Mouse (Mus musculus) stomach, postnatal 0 days (tissue): Measurements from ENCODE around the gene Hpcal1. TPM values are rescaled to one million over a fixed set of nuclear protein-coding genes. Genes with fewer than 3 reads are reported as not detected.

Source experiments
- ATAC-seq: fragments of 200-750 bp; cut with Nextera tagmentation; 2 replicates; pipeline ENCODE4 v1.8.0; 2017; ENCODE audit not compliant: low FRiP score, low TSS enrichment
- DNase-seq: peaks from one replicate; pipeline ENCODE4 v3.0.0-alpha.2; 2016; ENCODE audit warnings: low spot score
- H3K27ac ChIP-seq: fragments of 300-500 bp; sonication (generic); replicated peaks from 2 replicates; pipeline ENCODE4 v1.5.1; 2014; ENCODE audit warnings: mild to moderate bottlenecking, control low read depth
- H3K27me3 ChIP-seq: fragments of 300-500 bp; sonication (generic); 2 replicates; pipeline ENCODE4 v1.6.1; 2014; ENCODE audit warnings: low read length; ENCODE audit not compliant: control insufficient read depth, insufficient read depth
- H3K36me3 ChIP-seq: fragments of 300-500 bp; sonication (generic); 2 replicates; pipeline ENCODE4 v1.6.1; 2014; ENCODE audit warnings: low read length, mixed read lengths; ENCODE audit not compliant: control insufficient read depth, insufficient read depth
- H3K4me1 ChIP-seq: fragments of 300-500 bp; sonication (generic); replicated peaks from 2 replicates; pipeline ENCODE4 v1.6.1; 2014; ENCODE audit warnings: antibody characterized with exemption; ENCODE audit not compliant: control insufficient read depth, insufficient read depth
- H3K4me2 ChIP-seq: fragments of 300-500 bp; sonication (generic); replicated peaks from 2 replicates; pipeline ENCODE4 v1.6.1; 2014; ENCODE audit warnings: low read depth, mild to moderate bottlenecking, control low read depth, moderate library complexity
- H3K4me3 ChIP-seq: fragments of 300-500 bp; sonication (generic); 2 replicates; pipeline ENCODE4 v1.5.1; 2014; ENCODE audit warnings: low read depth, low read length, control low read depth
- H3K9ac ChIP-seq: fragments of 300-500 bp; sonication (generic); 2 replicates; pipeline ENCODE4 v1.6.1; 2014; ENCODE audit warnings: mild to moderate bottlenecking, low read length, control low read depth, mixed read lengths
- H3K9me3 ChIP-seq: fragments of 300-500 bp; sonication (generic); 2 replicates; pipeline ENCODE4 v1.6.1; 2016; ENCODE audit warnings: low read length; ENCODE audit not compliant: control insufficient read depth
- CTCF ChIP-seq: IDR thresholded peaks from 2 replicates; pipeline ENCODE4 v1.5.1; 2016; ENCODE audit warnings: antibody characterized with exemption, low read depth, mild to moderate bottlenecking, moderate library complexity
- EP300 ChIP-seq: optimal IDR thresholded peaks from 2 replicates; pipeline ENCODE3; 2016; ENCODE audit warnings: antibody characterized with exemption
- WGBS: fragments of 180-500 bp; shearing (Covaris S2); extraction: QIAGEN DNeasy Blood & Tissue Kit; methylation state at CpG from one replicate; pipeline ENCODE4 v1.1.7; 2014; 5-methylcytosine and 5-hydroxymethylcytosine counted together
- polyA plus RNA-seq: library from polyadenylated mRNA; unstranded; fragments of >200 nt; fragmentation: Nextera tagmentation; extraction: Ambion mirVana; gene quantifications from 2 replicates; pipeline ENCODE4 v1.2.1, GENCODE M21; 2015

The Hpcal1 gene
- polyA plus RNA-seq: 61.2 and 62.6 TPM in 2 replicates

DNA sequence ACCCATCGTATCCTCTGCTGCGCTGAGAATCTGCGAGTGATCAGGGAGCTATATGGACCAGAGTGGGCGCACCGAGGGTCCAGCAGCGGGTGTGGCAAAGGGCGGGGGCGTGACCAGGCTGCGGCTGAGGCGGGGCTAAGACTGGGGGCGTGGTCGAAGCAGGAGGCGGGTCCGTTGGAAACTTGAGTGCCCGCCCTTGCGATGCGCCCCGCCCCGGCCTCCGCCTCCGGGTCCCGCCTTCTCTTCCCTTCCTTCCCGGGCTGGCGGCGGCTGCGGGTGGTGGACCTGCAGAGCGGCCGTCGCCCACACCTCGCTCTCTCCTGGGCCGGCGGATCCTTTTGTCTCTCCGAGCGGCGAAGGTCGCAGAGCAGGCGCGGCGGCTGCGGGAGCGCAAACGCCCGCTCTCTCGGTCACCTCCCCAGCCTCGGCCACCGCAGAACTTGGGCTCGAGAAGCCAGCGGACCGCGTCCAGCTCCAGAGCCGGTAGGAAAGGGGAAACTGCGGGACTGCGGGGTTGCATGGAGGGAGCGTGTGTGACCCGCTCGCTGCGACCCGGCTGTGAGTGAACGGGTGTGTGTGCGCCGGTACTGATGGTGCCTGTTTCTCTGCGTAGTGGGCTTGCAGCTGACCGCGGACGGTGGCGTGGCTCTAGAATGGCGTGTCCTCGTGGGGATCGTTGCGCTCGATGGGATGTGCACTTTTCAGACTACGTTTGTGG, at the start of gene Hpcal1:
TSS of gene Hpcal1 (plus strand) at position 293 of the 718 bp plus-strand sequence.
- H3K9ac ChIP-seq: peak within 1 kb of the TSS; percentile 71
- H3K27ac ChIP-seq: peak within 1 kb of the TSS; percentile 74
- H3K4me3 ChIP-seq: peak within 1 kb of the TSS; percentile 84
- H3K36me3 ChIP-seq: no peaks in the 10 kb centered on the region
- H3K4me2 ChIP-seq: peak within 1 kb of the TSS; percentile 98
- DNase-seq (peak; percentile 98), ATAC-seq (peak; percentile 91)
- under 1% methylated on average over 69 of the region's 72 CpGs for WGBS
- H3K4me1 ChIP-seq: peaks cover 2% of the 10 kb centered on the region; the same call in 1 of the 2 replicates
- H3K27me3 ChIP-seq: no peaks in the 10 kb centered on the region
- no peak for TF ChIP-seq EP300
- TF ChIP-seq CTCF: no peak
- no peaks in the 10 kb centered on the region for H3K9me3 ChIP-seq

DNA sequence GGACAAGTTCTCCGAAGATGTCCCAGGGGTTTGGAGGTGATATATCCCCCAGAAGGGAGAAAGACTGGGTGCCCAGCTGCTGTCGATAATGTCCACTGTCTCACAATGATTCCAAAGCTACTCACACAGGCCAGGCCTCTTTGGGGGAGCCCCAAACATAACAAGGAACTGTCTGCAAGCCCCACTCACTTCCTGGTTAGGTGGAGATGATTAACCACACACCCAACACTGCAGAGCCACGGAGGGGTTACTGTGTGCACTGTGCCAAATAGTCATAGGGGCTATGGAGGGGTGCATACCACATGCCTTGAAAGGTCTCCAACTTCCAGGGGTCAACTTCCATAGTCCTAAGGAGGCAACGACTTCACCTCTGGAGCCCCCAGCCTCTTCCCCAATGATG, 49.4 kb upstream of the Hpcal1 start:
- ATAC-seq: no peak

DNA sequence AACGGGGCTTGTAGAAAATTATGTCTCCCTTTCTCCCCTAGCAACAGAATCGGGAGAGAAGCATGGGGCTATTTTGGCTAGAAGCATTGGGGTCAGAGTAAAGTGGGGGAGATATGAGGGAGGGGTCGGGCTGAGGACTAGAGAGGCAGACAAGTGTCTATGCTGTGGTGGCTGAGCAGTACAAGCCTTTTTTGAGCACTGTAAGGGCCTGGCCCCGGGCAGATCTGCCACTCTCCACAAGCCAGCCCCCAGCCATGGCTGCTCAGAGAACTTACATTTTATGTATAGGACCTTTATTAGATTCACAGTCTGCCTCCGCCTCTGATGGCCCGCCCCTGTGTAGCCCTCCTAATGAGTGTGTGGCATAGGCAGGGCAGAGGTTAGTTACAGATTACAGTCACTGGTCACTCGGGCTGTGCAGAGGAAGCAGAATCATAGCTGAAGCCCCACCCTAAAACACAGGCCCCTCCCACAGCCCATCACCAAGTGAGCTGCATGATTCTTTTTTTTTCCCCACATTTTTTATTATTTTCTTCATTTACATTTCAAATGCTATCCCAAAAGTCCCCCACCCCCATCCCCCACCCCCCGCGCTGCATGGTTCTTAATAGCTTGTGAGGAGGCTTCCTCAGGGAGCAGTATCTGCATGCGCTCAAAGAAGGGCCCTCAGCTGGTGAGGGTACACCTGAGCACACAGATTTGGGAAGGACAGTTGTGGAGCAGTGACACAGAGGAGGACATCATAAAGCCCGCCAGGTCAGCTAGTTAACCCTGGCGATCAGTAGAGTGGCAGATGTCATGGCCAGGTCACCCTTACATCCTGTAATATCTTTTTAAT, 46.1 kb upstream of the Hpcal1 start:
- WGBS: 73% methylated on average over 12 of the region's 12 CpGs
- Histone ChIP-seq H3K4me3 (no peak overlapping the region), H3K9me3 (no peaks in the 10 kb centered on the region), H3K27me3 (0 out of 2 replicates have a peak, but pooled peaks cover 2% of the 10 kb centered on the region), H3K27ac (no peak overlapping the region), H3K9ac (no peak overlapping the region), H3K4me2 (no peak overlapping the region), H3K4me1 (no peaks in the 10 kb centered on the region), H3K36me3 (no peaks in the 10 kb centered on the region)
- ATAC-seq (no peak), DNase-seq (no peak)
- TF ChIP-seq CTCF (no peak), EP300 (no peak)

More for the DNA sequence above, 49.4 kb upstream of the Hpcal1 start:
- Histone ChIP-seq H3K4me2 (no peak overlapping the region), H3K4me1 (no peaks in the 10 kb centered on the region; the same call in 1 of the 2 replicates), H3K9ac (no peak overlapping the region), H3K36me3 (no peaks in the 10 kb centered on the region), H3K27ac (no peak overlapping the region), H3K27me3 (0 out of 2 replicates have a peak, but pooled peaks cover 2% of the 10 kb centered on the region), H3K4me3 (no peak overlapping the region), H3K9me3 (no peaks in the 10 kb centered on the region)
- TF ChIP-seq CTCF (no peak), EP300 (no peak)
- WGBS: 80% methylated on average over 4 of the region's 4 CpGs
- no peak for DNase-seq

DNA sequence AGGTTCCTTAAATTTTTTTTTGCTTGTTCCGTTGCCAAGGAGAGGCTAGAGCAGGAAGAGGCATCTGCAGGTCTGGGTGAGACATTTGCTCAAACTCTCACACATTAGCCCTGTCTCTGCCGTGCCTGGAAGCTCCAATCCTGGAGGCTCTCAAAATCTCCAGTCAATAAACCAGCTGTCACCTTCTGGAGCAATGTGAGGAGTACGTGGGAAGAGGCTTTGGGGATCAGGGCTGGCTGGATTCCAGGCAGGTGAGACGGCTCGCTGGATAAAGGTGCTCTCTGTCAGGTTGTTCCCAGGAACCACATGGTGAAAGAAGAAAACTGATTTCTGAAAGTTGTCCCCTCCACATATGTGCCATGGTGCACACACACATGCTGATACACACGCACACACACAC, 44.2 kb upstream of the Hpcal1 start:
- Histone ChIP-seq H3K9me3 (no peaks in the 10 kb centered on the region), H3K27me3 (0 out of 2 replicates have a peak, but pooled peaks cover 2% of the 10 kb centered on the region), H3K9ac (no peak overlapping the region), H3K36me3 (no peaks in the 10 kb centered on the region), H3K4me1 (no peaks in the 10 kb centered on the region), H3K4me2 (no peak overlapping the region), H3K27ac (no peak overlapping the region), H3K4me3 (no peak overlapping the region)
- DNase-seq (no peak), ATAC-seq (no peak)
- TF ChIP-seq CTCF (no peak), EP300 (no peak)
- 46% methylated on average over 6 of the region's 6 CpGs for WGBS

DNA sequence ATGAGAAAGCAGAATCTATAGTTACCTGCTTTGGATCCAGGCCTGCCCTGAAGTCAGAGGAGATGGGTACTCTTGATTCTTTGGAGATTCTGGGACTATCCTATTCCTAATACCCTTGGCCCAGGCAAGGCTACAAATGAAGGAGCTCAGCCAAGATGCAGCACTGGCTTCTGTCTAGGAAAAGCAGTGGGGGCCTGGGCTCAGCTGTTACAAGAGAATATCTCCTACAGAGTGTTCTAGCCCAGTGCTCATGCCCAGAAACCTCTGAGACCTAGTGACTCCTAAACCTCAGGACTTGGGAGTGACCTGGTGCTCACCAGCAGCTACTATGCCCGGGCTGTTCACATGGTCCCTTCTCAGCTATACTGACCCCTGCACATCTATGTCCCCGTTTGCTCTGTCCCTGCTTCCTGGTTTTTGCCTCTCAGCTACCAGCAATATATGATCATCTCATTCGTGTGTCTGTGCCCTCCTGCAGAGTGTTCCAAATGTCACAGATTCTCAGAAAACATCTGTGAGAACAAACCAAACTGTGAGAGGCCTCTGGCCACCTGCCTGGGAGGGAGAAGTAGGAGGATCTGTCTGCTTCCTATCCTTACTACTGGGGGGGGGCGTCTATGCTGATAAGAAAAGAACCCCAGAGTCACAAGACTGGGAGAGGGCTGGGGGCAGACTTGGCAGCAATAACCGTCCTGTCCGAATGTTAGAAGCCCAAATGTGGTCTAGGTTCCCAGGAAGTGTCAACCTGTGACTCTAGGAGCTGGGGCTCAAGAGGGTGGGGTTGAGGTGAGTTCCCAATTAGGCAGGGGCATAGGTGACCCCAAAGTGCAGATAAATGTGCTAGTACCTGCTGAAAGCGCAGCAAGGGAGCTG, 39.2 kb upstream of the Hpcal1 start:
- WGBS: 69% methylated on average over 7 of the region's 7 CpGs
- no peaks in the 10 kb centered on the region for H3K27me3 ChIP-seq
- H3K4me2 ChIP-seq: no peak overlapping the region
- no peak for DNase-seq
- no peaks in the 10 kb centered on the region for H3K36me3 ChIP-seq
- H3K9ac ChIP-seq: no peak overlapping the region
- peaks cover 3% of the 10 kb centered on the region; the same call in 1 of the 2 replicates for H3K4me1 ChIP-seq
- no peaks in the 10 kb centered on the region for H3K9me3 ChIP-seq
- no peak overlapping the region for H3K4me3 ChIP-seq
- ATAC-seq: no peak
- TF ChIP-seq EP300: no peak
- TF ChIP-seq CTCF: no peak
- H3K27ac ChIP-seq: no peak overlapping the region
